Mouse (Mus musculus) c-Kit-negative CD71-positive TER-119-positive erythroid progenitor cells, embryonic 14.5 days (primary cell): ENCODE measurements around the gene Tbc1d12.
A peak's percentile ranks its signal among the peaks of the same experiment; 100 is the strongest.
"Not testable (repeated sequence)": the region's sequence is repeated elsewhere in the genome, so short reads cannot be mapped to it uniquely, and the experiment has no call there.

Experiments used
- DNase-seq: peaks from one replicate; pipeline ENCODE4 v3.0.0-alpha.2; 2013; ENCODE audit warnings: low read depth, low spot score

Tbc1d12 gene

DNA sequence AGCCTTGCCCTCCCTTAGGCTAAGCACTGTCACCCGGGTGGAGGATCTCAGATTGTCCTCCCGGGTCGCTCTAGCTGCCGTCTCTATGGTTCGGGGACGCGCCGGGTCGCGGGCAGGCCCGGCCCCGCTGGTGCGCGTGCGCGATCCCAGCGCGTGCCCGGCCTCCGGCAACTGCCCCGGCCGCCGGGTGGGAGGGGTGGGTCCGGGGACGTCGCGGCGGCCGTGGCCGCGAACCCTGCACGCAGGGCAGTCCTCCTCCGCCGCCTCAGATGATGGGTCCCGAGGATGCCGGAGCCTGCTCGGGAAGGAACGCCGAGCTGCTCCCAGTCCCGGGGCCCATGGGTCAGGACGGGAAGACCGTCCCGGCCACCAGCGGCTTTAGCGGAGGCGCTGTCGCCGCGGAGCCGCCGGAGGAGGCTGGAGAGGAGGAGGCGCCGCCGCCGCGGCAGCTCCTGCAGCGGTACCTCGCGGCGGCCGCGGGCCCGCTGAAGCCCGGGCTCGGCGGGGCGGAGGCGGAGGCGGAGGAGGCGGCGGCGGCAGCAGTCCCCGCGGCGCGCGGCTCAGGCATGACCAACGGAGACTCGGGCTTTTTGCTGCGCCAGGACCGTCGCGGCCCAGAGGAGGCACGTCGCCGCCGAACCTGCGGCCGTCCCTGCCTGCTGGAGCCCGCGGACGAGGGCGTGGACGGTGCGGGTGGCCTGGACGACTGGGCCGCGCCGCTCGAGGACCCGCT, at the start of gene Tbc1d12:
Gene Tbc1d12, plus strand, starts transcription at position 142 of the 733 bp plus-strand sequence.
- peak; percentile 84 for DNase-seq

DNA sequence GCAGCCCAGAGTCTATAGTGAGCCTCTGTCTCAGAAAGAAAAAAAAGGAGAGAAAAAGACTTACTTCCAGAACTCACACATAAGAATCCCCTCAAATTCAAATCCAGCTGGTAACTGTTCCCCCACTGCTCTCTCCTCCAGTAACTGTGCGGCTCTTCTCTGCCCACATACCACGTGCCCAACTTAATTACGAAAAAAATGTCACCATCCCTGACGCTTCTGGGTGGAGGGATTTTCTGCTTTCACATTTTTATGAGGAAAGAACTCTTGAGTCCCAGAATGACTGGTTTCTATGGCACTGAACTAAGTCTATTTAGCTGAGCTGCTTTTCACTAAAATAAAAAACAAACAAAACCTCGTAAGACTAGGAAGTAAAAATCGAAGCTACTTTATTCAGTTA, 48.6 kb upstream of the Tbc1d12 start:
- DNase-seq: no peak

DNA sequence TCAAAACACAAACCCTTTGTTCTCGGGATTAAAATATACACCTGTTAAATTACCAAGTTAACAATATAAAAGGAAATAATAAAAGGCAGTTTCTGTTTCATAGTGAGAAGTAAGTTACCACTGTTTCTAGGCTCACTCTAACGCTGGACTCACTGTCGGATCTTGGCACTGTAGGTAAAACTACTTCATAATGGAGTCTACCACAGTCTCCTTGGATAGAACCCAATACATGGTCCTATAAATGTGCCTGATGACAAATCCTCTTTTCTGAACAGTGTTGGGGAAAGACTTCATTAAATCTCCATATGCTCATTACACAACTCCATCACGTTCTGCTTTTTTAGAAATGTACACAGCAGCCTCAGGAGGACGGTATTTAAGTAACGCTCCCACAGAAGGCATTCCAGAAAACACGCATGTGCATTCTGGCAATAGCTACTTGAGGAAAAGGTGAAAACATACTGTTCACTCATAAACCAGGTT, 42.8 kb upstream of the Tbc1d12 start:
- no peak for DNase-seq

DNA sequence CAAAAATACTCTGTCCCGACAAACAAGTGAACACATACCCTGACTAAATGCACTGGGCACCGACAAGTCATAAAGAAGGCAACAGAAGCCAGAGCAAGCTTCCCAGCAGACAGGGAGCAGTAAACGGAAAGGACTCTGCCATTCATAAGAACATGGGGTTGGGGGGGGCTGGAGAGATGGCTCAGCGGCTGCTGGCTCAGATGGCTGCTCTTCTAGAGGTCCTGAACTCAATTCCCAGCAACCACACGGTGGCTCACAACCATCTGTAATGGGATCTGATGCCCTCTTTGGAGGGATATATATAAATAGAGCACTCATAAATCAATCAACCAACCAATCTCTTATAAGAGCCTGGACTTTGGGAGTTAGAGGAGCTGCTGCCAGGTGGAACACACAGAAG, 39.8 kb upstream of the Tbc1d12 start:
- no peak for DNase-seq

DNA sequence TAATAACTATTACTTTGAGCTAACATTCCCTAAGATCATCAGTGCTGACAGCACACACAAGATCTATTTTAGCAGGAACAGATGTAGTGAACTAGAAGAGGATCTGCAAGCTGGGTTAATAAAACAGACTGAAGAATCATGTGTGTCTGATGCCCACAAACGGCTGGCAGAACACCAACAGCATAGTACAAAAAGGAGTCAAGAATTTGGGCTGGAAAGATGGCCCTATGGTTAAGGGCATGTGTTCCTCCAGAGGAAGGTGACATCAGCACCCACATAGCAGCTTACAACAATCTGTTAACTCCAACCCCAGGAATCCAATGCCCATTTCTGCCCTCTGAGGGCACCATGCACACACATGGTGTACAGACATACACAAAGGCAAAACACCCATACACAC, 38.1 kb upstream of the Tbc1d12 start:
- no peak for DNase-seq

DNA sequence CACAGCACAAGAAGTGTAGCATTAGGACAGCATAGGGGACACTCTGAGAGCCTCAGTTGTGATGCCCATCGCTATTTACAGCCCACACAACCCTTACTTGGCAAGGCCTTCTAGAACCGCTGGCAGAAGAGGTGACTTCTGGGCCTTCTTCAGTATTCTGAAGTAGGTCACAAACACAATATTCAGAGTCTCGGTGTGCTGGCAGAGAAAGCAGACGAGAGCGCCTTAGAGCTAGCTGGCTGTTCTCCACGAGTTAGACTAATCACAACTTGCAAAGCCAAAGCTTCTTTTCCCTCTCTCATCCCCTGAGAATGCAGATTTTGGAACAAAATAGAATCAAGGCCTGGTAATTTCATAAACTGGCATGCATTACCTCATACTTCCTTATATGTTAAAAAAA, 37.6 kb upstream of the Tbc1d12 start:
- no peak for DNase-seq

DNA sequence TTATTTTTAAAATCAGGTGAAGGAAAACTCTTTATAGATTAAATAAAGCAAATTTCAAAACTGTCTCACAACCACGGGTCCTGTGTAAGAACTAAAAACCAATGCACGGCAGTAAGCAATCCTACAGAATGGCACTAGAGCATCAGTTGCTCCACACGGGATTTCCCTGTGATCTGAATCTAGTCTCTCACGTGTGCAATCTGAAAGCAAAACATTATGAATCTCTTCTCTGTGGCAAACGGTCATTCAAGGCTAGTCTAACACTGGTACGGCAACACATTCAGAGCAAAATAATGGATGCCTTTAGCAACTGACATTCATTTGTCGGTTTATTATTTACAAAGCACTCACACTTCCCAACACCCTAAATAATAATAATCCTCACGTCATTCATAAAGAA, 18.2 kb upstream of the Tbc1d12 start:
- no peak for DNase-seq

DNA sequence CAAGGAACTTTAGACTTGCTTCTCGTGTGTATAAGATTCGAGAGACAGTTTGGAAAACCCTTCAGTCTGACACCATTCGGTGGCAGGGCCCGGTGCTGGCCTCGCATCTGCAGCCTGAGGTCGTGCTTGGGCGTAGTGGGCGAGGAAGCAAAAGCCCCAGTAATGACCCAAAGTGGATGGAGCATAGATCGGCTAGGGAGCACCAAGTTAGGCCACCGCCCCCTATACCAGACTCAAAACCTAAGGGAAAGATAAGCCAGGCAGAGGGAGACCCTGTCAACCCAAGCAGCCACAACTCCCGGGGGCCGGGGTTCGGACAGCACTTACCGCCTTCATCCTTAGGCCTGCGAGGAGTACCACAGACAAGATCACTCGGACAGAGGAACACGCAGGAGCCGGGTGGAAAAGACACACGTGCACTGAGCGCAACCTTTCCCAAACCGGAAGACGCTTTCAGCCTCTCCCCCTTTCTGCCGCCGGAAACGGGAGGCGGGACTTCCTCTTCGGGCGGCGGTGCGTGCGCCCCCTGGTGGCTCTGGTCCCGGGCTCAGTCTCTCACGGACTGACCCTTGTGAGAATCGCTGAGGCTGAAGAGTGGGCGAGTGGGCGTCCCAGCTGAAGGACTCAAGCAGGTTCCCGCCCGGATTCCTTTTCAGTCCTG, 17.5 kb upstream of the Tbc1d12 start, which contains the start of gene Noc3l:
Gene Noc3l, minus strand, starts transcription at position 472 of the 661 bp plus-strand sequence.
- peak; percentile 89 for DNase-seq

DNA sequence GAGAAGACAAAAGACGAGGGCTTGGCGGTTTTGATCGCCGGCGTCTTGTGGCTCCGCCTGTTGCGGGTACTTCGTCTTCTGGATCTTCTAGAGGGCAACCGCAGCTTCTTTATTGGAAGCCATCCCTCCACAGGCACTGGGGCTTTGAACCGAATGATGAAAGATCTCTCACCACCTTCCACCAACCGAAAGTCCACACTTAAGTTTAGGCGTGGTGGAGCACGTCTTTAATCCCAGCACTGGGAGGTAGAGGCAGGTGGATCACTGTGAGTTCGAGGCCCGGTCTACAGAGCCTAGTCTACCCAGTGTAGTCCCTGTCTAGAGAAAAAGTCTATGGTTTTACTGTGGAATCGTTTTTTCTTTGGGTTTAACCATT, 17.0 kb upstream of the Tbc1d12 start:
- no peak for DNase-seq

DNA sequence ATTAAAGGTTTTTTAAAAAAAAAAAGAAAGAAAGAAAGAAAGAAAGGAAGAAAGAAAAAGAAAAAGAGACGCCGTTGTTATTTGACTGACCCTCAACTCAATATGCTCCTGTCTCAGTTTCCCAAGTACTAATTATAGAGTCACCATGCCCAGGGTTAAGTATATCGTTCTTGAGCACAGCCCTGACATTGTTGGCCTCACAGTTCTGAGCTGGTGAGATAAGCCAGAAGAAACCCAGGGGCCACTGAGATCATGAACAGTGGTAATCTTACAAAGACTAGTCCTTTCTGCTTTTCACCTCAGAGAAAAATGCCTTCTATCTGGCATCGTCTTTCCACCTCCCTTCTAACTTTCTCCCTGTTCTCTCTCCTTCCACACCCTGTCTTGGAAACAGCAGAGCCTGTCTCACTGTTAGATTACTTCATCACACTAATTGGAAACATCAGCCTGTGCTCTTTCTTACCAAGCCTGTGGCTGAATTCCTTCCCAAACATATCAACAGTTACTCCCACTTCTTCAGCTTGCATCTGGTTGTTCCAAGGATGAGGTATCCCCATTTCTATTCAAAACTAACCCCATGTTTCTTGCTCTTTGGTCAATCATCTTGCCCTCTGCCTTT, 16.1 kb upstream of the Tbc1d12 start:
- DNase-seq: peak; percentile 74

DNA sequence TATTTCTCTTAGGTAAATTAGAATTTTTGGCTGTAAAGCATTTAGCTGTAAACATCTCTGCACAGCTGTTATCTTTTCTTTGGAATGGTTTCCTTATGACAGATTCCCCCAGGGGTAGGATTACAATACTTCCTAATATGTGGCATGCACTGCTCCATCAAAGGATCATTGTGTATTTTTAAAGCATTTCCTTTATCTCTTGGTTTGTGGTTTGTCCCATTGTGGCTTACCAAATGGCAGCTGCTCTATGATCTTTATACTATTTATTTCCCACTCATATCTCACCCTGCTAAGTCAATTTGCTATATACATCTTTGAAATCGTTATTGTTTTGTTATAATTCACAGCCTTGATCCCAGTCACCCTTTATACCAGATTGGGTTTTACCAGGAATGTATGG, 3.2 kb upstream of the Tbc1d12 start:
- no peak for DNase-seq

DNA sequence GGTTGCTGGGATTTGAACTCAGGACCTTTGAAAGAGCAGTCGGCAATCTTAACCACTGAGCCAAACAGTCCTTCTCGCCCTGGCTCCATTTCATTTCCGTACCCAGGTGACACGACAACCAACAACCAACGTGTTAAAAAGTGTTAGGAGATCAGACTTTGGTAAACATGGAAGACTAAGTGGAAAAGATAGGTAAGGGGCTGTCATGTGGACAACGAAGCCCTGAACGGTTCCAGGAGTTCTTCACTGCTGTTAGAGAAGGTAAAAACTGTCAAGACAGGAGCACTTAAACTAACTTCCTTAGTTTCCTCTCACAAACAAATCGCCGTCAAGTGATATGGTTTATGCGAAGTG, 318 bp upstream of the Tbc1d12 start:
- DNase-seq: no peak

DNA sequence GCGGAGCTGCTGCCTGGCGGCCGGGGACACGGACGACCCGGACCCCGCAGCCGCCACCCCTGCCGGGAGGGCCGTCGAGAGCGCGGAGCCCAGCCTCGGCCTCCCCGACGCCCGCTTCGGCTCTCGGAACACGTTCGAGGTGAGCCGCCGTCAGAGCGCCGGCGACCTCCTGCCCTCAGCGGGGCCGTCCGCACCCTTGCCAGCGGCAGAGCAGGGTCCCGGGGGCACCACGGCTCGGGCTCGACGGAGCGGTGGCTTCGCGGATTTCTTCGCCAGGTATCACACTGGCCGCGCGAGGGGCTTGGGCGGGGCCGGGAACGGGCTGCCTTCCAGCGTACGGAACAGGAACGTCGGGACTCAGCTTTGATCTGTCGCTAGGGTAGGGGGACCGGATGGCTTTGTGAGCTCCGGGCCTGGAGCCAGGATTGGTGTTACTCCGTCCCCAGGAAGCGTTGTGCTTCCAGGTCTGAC, 827 bp downstream of the Tbc1d12 start:
- peak; percentile 31 for DNase-seq

DNA sequence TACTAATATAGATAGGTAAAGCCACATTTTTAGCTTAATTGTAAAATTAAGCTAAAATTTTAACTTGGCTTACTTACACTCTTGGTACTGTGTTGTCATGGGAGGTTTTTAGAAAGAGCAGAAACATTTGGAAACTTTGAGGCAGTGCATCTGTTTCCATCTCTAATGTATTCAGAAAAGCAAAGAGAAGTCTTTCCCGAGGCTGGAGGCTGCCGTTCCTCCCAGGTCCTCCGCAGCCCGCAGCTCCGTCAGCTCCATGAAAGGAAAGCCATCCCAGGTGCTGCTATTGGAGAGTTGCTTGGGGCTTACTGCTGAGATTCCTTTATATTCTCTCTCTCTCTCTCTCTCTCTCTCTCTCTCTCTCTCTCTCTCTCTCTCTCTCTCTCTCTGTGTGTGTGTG, 8.4 kb downstream of the Tbc1d12 start:
- no peak for DNase-seq

DNA sequence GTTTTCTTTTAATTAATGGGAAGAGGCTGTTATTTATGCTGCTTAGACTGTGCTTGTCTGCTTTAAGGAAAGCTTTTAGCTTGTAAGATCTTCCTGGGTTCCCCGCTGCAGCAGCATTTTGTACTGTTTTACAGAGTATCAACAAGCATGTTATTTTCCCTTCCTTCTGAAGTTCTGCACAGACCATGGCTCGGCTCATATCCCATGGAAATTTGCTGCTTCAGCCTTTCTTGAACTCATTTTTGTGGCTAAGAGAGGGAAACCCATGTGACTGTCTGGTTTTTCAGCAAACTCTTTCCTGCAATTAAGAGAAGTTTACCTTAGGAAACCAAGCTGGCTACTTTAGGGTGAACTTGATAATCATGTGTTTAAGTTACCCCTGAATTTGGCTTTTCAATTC, 10.0 kb downstream of the Tbc1d12 start:
- no peak for DNase-seq

DNA sequence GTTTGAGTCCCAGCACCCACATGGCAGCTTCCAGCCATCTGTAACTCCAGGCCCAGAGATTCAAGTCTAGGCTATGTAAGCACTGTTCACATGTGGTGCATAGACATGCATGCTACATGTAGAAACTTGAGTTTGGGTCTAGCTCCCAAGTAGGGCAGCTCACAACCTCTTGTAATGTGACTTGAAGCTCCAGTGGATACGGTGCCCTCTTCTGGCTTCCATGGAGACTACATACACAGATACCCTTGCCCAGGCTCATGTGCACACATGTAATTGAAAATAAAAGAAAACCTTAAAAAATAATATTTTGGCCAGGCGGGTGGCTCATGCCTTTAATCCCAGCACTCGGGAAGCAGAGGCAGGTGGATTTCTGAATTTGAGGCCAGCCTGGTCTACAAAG, 21.8 kb downstream of the Tbc1d12 start:
- no peak for DNase-seq

DNA sequence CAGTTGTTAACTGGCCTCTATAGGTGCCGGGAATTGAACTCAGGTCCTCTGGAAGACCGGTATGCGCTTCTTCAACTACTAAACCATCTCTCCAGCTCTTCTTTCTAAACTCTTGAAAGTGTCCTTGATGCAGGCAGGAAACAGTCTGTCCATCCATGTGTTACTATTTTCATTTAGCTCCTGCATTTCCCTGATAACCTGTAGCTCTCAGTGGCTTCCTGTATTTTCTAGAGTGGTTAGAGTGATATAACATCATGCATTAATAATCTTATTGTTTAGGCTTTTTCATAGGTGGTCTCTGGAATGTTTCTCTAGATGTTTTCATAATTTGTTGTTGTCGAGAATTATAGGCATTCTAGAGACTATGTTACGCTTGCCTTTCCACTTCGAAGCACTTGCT, 26.1 kb downstream of the Tbc1d12 start:
- DNase-seq: no peak

DNA sequence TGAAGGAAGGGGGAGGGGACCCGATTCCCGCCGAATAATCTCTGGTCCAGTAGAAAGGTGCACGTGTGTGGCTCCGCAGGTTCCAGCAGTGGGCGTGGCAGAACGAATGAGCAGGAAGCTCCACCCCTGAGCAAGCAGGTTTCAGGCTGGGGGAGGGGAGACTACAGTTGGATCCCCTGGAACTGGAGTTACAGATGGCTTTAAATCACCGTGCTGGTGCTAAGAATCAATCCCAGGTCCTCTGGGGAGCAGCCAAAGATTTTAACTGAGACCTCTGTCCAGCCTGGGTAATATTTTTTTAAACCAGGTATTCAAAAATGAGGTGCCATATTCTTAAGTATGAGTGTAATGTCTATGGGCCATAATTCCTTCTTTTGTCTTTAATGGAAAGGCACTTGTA, 38.4 kb downstream of the Tbc1d12 start:
- not testable (repeated sequence) for DNase-seq

DNA sequence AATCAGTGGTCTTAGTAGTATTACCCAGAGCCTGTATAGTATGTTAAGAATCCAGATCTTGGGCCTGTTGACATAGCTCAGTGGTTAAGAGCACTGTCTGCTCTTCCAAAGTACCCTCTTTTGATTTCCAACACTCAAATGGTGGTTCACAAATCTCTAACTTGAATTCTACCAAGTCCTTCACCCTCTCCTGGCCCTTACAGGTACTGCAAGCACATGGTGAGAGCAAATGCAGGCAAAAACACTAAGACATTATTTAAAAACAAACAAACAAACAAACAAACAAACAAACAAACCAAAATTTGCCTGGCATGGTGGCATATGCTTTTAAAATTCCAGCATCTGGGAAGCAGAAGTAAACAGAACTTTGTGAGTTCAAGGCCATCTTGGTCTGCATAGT, 43.9 kb downstream of the Tbc1d12 start:
- DNase-seq: no peak

DNA sequence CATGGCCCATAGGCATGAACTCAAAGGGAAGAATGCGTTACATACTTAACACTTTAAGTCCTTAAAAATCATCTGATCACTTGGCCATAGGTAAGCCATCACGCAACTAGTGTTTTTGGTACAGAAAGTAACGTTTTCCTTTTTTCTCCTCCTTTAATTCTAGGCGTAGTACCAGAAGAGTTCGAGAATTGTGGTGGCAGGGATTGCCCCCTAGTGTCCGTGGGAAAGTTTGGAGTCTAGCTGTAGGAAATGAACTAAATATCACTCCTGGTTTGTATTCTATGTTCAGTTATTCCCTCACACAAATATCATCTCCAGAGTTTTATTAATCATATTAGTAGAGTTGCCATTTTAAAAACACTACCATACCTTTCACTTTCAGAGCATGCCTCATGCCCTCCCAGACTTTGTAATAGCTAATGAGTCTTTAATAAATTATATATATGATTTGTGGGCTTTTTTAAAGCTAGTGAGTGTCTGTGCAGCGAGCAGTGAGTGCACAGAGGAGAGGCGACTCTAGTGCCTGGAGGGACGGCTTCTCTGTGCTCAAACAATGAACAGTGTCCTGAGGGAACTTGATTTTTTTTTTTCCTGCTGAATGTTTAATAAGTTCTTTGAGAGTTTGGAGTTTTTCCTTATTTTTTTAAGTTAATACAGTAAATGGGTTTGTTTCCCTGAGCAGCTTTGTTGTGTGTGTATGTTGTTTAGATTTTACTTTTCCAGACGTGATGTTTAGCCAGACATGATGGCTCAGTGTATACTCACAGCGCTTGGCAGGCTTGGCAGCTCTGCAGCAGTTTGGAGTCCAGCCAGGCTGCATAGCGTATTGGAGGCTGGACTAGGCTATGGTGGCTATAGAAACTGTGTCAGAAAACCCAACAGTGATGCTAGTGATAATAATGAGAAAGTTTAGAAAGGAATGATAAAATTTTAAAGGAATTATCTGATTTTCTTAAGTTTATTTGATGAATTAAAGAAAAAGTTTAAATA, 65.1 kb downstream of the Tbc1d12 start:
- DNase-seq: no peak

DNA sequence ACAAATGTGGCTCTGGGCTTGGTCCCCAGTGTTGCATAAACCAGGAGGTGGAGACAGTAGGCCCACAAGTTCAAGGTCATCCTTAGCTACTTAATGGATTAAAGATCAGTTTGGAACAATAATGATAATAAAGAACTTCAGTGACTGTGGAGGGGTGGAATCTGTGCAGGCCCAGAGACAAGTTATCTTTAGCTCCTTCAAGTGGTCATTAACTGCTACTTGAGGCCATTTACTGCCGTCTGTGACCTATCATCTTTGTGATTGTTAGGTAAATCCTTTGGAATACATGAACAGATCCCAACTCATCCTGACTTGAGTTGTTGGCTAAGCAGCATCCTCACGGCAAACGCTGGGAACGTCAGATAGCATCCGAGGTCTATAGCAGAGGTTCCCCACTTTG, 66.1 kb downstream of the Tbc1d12 start:
- no peak for DNase-seq

DNA sequence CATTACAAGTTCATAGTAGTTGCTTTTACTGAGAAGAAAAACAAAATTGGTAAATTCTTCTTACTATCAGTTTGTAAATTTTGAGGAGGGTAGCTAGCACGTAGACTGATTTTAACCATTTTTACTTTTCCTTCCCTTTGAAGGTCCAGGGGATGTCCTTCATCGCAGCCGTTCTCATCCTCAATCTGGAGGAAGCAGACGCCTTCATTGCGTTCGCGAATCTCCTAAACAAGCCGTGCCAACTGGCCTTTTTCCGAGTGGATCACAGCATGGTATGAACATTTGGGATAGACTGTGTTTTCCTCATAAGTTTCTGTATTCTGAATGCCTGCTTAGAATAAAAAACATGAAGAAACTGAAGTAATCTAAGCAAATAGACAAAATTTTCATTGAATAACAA, 77.4 kb downstream of the Tbc1d12 start:
- DNase-seq: no peak
